Mouse (Mus musculus) yolk sac, embryonic 10.5 days (tissue): ENCODE data around the gene Dera.

ENCODE experiments used
- DNase-seq: peaks from one replicate; pipeline ENCODE4 v3.0.0-alpha.2; 2017; ENCODE audit warnings: low spot score

The Dera gene

GRCm38 (mm10) chr6:137806806-137807205, 52.5 kb downstream of the Dera start:
- no peak for DNase-seq

GRCm38 (mm10) chr6:137807296-137807695, 53.0 kb downstream of the Dera start:
- no peak for DNase-seq

- DNase-seq = no peak
Observed at GRCm38 (mm10) chr6:137808706-137809105, 54.4 kb downstream of the Dera start.

GRCm38 (mm10) chr6:137810136-137810535, 55.8 kb downstream of the Dera start:
- DNase-seq = no peak

- DNase-seq = no peak
Observed at GRCm38 (mm10) chr6:137814006-137814405, 59.7 kb downstream of the Dera start.

GRCm38 (mm10) chr6:137816508-137816907, 62.2 kb downstream of the Dera start:
- DNase-seq = no peak

GRCm38 (mm10) chr6:137822550-137822949, 68.2 kb downstream of the Dera start:
- DNase-seq = no peak

GRCm38 (mm10) chr6:137824046-137825021, 70.0 kb downstream of the Dera start:
- no peak for DNase-seq

GRCm38 (mm10) chr6:137825022-137825613, 70.8 kb downstream of the Dera start:
- DNase-seq = no peak

- no peak for DNase-seq
Observed at GRCm38 (mm10) chr6:137829056-137829776, 74.9 kb downstream of the Dera start.

GRCm38 (mm10) chr6:137836799-137837198, 82.5 kb downstream of the Dera start:
- peak; percentile 17 for DNase-seq

GRCm38 (mm10) chr6:137843337-137843736, 89.0 kb downstream of the Dera start:
- no peak for DNase-seq

GRCm38 (mm10) chr6:137857198-137858194, 103.2 kb downstream of the Dera start:
- no peak for DNase-seq

- DNase-seq = no peak
Observed at GRCm38 (mm10) chr6:137869903-137870580, 115.7 kb downstream of the Dera start.

- DNase-seq = no peak
Observed at GRCm38 (mm10) chr6:137870667-137871066, 116.3 kb downstream of the Dera start.

- DNase-seq = peak; percentile 32
Observed at GRCm38 (mm10) chr6:137872055-137872735, 117.8 kb downstream of the Dera start.

GRCm38 (mm10) chr6:137874471-137875244, 120.3 kb downstream of the Dera start:
- DNase-seq = no peak

GRCm38 (mm10) chr6:137885644-137886043, 131.3 kb downstream of the Dera start:
- no peak for DNase-seq
